Mouse (Mus musculus) urinary bladder, adult 2 months (tissue): Measurements from ENCODE around the gene Tuft1. TPM values are rescaled to one million over a fixed set of nuclear protein-coding genes. Genes with fewer than 3 reads are reported as not detected.
A peak's percentile ranks its signal among the peaks of the same experiment; 100 is the strongest.
"Not testable (repeated sequence)": the region's sequence is repeated elsewhere in the genome, so short reads cannot be mapped to it uniquely, and the experiment has no call there.

ENCODE experiments used
- DNase-seq: peaks from one replicate; pipeline ENCODE4 v3.0.0; 2022; ENCODE audit warnings: low spot score
- polyA plus RNA-seq: library from polyadenylated mRNA; depleted of rRNA; stranded (reverse); fragments of >200 nt; gene quantifications from 2 replicates; pipeline ENCODE4 v1.2.3, GENCODE M21; 2012; rRNA removed

Tuft1 gene
- 17.0 and 18.9 TPM in 2 replicates for polyA plus RNA-seq

DNA sequence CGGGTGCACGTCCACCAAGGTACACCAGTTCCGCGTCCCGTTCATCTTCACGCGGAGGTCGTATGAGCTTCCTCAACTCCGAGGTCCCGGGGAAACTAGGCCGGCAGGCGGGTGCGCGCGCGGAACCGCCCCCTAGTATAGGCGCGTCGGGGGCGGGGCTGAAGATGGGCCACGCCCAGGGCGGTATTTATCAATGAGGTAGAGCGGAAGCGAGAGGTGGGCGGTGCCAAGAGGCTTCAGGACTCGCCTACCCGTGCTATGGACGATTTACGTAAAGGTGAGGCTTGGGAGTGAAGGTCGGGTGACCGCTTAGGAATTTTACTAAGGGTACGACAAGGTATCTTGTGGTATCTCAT is at the start of gene Tuft1:
Tuft1 (minus strand) TSS at position 133 of the 356 bp plus-strand sequence.
- peak; percentile 64 for DNase-seq

DNA sequence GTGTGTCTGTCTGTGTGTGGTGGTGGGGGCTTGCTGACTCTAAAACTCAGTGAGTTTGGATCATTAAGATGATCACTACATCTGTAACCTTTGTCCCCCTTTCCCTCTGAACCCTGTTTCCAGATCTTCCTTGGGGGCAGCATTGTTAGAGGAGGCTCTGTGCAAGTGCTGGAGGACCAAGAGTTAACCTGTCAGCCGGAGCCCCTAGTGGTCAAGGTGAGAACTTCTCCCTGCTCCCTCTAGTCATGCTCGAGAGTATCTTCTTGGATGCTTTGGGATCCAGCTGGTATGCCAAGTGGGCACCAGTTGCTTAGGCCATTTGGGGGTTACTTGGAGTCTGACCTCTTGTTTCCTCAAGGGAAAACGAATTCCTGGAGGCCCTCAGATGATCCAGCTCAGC is 44.7 kb upstream of the Tuft1 start:
- DNase-seq: not testable (repeated sequence)

DNA sequence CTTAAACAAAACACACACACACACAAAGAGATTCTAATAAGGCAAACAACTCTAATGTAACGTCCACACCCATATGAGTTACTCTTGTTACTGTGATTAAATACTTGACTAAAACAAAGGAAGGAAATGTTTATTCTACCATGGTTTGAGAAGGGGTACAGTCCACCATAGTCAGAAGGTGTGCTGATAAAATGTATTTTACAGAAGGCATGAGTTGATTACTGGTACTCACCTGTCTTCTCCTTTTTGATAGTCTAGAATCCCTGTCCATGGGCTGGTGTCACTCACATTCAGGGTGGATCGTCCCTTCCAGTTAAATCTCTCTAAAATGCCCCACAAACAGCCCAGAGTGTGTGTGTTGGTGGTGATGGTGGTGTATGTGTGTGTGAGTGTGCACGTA is 44.2 kb upstream of the Tuft1 start:
- no peak for DNase-seq

DNA sequence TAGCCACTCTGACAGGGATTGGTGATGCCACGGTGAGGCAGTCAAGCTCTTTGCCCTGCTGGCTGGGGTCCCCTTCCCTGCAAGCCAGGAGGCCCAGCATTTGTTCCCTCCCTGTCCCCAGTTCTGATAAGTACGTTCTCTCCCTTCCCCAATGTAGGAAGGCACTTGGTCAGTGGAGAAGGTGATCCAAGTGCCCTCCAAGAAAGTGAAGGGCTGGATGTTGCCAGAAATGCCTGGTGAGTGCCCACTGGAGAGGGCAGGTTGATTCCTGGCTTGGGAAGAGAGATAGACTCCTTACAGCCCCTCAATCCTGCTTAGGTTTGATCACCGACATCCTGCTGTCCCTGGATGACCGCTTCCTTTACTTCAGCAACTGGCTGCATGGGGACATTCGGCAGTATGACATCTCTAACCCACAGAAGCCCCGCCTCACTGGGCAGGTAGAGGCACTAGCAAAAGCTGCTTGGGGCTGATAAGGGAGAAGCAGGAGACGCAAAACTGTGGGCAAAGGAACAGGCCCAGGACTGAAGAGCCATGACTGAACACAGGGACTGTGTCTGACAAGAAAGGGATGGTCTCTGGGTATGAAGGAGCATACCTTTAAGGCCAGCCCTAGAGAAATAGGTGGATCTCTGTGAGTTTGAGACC is 43.6 kb upstream of the Tuft1 start:
- not testable (repeated sequence) for DNase-seq

DNA sequence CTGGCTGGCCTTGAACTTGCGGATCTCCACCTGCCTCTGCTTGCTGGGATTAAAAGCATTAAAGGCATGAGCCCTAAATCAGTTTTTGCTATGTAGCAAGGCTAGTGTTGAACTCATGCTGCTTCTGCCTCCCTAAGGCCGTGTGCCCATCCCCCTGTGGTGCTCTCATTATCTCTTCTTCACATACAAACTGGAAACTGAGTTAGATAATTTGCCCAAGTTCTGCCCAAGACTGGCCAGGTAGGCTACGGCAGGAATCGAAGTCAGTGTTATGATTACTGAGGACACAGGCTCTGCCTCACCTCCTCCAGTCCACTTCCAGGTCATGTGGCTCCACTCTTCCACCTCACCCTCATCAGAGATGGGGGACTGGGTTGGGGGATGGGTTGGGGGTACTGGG is 37.6 kb upstream of the Tuft1 start:
- not testable (repeated sequence) for DNase-seq

DNA sequence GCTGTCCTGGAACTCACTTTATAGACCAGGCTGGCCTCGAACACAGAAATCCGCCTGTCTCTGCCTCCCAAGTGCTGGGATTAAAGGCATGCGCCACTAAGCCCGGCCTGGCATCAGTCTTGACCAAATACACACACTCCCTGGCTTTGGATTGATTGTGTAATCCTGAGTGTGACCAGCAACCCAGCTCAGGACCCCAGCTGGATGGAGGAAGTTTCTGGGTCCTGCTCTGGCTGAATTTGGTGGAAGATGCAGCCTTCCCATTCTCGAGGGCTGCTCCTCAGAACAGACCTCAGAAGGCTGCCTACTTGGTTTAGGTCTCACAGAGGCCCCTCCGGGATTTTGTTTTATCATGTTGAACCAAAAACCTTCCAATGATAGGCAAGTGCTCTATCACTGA is 36.9 kb upstream of the Tuft1 start:
- DNase-seq: not testable (repeated sequence)

DNA sequence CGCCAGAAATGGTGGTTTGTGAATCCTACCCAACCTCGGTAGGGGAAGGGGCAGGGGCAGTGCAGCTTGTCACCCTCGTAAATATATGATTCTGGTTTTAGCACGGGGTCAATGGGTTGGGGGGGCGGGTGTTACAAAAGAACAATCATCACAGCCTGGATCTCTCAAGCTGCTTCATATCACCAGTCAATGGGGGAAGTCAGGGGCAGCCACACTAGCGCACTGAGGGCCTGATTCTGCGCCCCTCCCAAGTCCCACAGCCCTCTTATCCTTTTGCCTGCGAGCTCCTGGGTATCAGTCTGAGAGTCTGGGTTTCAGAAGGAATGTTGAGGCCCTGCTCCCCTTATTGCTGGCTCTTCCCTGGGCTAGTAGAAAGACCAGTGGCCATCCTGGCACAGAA is 35.2 kb upstream of the Tuft1 start:
- DNase-seq: not testable (repeated sequence)

DNA sequence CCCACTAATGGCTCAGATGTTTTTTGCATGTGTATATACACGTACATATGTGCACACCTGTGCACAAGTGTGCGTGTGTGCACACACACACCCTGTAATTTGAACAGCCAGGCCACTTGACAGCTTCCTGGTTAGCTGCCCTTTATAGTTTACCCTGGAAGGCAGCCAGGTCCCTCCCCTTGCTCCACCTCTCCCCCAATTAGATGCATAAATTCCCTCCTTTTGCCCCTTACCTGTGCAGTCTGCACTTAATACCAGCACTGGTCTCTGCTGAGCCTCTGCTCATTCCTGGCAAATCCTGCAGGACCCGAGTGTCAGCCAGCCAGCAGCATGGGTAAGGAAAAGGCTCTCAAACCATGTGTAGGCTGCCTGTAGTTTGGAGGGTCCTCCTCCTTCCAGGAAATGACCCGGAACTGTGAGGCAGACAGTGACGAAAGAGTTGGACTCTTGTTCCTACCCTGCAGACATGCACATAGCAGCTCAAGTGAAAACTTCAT is 34.7 kb upstream of the Tuft1 start, which contains the start of gene Selenbp2:
Selenbp2 (plus strand) TSS at position 228 of the 497 bp plus-strand sequence.
- DNase-seq: no peak

DNA sequence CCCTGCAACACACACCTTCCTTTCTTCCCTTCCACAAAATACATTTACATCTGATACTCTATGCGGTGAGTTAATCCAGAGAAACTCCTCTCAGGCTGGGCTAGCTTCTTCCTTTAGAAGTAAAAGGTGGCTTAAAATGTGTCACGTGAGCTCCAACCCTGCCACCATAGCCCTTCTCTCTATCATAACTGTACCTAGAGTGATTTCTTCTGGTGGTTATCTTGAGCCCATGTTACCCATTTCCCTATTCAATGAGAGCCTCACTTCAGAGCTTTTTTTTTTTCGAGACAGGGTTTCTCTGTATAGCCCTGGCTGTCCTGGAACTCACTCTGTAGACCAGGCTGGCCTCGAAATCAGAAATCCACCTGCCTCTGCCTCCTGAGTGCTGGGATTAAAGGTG is 33.0 kb upstream of the Tuft1 start:
- DNase-seq: not testable (repeated sequence)

DNA sequence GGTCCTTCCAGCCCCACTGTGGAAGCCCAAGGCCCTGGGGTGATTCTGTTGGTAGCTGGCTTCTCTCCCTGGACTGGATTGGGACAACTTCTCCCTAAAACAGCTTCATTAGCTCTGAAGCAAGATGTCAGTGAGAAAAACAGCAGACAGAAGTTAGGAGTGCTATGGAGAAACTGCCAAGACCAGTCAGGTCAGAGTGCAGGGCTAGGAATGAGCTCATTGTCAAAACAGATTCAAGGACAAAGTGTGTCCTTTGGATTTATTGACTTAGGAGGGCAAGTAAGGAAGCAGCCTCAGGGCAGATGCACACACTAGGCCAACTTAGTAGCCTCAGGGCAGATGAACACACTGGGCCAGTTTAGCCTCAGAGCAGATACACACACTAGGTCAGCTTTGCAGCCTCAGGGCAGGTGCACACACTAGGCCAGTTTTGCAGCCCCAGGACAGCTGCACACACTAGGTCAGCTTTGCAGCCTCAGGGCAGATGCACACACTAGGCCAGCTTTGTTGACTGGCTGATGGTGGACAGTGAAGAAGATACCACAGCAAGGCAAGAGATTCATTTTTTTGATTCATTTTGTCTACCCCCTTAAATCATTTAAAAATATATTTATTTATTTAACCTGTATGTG is 32.1 kb upstream of the Tuft1 start:
- DNase-seq: no peak

DNA sequence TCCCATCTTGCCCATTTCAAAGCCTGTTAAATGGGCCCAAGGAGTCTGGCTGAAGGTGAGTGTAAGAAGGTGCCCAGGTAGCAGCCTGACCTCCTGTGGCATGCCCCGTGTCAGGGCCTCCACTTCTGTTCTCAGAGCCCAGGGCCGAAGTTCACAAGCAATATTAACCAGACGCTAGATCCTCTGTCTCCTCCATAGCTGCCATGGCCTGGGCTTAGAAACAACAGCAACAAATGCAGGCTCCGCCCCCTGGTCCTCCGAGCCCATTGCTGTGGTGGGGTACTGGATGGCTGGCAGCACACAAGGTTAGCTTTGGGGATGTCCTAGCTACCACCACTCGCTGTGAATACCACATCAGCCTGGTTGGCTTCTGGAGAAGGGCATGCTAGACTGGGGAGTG is 31.5 kb upstream of the Tuft1 start:
- not testable (repeated sequence) for DNase-seq

DNA sequence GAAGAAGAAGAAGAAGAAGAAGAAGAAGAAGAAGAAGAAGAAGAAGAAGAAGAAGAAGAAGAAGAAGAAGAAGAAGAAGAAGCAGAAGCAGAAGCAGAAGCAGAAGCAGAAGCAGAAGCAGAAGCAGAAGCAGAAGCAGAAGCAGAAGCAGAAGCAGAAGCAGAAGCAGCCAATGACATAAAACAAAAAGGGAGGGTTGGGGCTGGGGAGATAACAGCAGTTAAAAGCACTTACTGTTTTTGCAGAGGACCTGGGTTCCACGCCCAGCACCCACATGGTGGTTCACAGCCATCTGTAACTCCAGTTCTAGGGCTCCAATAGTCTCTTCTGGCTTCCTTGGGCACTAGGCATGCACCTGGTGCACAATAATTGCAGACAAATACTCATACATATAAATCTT is 30.5 kb upstream of the Tuft1 start:
- not testable (repeated sequence) for DNase-seq

DNA sequence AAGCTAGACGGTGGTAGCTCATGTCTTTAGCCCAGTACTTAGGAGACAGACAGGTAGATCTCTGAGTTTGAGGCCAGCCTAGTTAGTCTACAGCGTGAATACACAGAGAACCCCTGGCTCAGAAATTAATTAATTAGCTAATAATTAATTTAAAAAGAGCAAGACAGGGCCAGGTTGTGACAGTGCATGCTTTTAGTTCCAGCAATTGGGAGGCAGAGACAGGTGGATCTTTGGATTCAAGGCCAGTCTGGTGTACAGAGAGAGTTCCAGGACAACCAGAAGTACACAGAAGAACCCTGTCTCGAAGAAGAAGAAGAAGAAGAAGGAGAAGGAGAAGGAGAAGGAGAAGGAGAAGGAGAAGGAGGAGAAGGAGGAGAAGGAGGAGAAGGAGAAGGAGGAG is 30.0 kb upstream of the Tuft1 start:
- not testable (repeated sequence) for DNase-seq

DNA sequence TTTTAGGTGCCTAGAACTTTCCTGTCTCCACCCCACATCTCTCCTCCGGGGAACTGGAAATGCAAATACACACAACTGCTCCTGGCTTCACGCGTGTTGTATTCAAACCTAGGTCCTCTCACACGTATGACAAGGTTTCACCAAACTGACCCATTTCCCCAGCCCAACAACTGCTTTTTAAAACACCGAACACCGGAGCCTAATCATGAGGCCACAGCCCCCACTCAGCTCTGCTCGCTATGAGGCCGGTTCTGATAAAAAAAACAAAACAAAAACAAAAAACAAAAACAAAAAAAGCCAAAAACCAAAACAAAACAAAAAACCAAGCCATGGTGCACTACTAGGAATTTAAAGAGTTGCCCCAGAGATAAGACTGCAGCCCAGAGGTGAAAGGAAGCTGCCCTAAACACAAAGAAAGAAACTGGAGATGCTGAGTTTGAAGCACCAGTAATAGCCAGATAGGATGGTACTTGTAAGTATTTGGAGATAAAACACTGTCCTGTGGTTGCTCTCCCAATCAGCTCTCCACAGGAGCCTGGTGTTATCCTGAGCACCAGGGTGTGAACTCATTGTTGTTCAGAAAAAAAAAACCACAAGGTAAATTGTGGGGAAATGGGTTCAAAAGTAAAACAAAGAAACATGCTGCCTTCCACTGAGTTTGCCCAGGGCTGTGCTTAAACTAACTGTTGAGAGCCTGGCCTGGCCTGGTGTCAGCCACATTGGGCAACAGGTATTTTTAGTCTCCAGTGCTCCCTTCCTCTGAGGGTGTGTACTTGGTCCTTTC is 27.5 kb upstream of the Tuft1 start:
- DNase-seq: not testable (repeated sequence)

DNA sequence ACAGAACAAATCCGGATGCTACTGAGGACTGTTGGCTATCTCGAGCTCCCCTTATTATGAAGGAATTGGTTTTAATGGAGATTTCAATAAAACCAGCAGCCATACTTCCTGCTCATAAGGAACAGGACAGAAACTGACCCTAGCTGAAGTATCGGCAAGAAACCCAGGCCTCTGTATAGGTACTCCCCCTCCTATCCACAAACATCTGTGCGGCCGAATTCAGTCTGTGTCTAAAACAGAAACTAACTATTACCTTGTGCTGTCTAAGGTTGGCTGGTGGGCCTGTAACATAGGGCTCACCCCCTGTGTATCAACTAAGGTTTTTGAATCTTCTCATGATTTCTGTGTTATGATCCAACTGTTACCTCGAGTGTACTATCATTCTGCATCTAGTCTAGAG is 25.0 kb upstream of the Tuft1 start:
- DNase-seq: no peak

DNA sequence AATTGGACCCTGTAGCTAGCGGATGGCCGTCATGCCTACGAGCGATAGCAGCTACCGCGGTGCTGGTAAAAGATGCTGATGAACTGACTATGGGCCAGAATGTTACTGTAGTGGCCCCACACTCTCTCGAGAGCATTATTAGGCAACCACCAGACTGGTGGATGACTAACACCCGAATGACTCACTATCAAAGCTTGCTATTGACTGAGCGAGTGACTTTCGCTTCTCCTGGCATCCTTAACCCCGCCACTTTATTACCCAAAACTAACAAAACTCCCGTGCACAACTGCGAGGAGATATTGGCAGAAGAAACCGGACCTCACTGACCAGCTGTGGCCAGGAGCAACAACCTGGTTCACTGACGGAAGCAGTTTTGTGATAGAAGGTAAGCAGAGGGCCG is 22.1 kb upstream of the Tuft1 start:
- no peak for DNase-seq

DNA sequence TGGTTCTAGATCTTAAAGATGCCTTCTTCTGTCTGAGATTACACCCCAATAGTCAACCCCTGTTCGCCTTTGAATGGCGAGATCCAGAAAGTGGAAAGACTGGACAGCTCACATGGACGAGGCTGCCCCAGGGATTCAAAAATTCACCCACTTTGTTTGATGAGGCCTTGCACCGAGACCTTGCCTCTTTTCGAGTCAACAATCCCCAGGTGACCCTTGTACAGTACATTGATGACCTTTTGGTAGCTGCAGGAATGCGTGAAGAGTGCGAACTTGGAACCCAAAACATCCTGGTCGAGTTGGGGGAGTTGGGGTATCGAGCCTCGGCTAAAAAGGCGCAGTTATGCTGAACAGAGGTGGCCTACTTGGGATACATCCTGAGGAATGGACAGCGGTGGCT is 21.4 kb upstream of the Tuft1 start:
- not testable (repeated sequence) for DNase-seq

DNA sequence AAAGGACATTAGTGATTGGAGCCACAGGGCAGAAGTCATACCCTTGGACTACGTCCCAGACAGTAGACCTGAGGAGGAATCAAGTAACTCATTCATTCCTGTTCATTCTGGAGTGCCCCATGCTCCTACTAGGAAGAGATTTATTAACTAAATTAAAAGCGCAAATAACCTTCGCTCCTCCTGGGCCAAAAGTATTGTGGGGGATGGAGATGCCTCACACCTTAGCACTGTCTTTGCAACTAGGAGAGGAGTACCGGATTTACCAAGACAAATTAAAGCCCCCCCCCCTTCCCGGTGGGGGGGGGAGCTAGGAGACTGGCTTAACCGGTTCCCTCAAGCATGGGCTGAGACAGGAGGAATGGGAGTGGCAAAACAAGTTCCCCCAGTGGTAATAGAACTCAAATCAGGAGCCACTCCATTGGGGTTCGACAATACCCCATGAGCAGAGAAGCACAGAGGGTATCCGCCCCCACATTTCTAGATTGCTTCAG is 20.7 kb upstream of the Tuft1 start:
- DNase-seq: no peak

DNA sequence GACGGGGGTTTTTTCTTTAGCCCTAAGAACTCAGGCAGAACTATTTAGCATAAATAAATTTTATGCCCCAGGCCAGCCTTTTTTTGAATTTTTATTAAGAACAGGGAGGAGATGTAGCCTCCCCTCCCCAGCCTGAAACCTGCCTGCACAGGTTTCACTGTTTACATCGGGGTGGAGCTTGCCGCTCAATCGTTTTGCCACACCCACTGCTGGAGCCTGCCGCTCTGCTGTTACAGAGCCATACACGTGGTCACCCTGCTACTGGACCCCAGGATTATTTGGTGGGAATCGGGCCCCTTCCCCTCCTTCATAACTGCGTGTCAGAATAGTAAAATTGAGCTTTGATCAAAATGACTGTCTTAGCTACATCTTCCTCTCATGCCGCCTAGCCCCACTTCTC is 16.4 kb upstream of the Tuft1 start:
- not testable (repeated sequence) for DNase-seq

DNA sequence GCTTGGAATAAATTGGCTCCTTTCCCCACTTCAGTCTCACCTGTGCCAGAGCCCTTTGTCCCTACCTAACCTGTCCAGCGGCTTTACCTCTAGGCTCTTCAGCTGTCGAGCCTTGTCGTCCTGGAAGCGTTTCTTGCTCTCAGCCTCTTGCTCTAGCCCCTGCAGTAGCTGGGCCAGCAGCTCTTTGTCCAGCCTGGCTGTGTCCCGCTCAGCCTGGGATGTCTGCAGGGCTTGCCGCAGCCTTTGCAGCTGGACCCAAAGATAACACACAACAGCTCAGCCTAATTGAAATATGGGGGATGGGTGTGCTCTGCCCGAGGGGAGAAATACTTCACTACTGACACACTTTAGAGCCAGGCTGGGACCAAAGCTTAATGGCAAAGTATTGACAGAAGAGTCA is 7.2 kb upstream of the Tuft1 start:
- not testable (repeated sequence) for DNase-seq

DNA sequence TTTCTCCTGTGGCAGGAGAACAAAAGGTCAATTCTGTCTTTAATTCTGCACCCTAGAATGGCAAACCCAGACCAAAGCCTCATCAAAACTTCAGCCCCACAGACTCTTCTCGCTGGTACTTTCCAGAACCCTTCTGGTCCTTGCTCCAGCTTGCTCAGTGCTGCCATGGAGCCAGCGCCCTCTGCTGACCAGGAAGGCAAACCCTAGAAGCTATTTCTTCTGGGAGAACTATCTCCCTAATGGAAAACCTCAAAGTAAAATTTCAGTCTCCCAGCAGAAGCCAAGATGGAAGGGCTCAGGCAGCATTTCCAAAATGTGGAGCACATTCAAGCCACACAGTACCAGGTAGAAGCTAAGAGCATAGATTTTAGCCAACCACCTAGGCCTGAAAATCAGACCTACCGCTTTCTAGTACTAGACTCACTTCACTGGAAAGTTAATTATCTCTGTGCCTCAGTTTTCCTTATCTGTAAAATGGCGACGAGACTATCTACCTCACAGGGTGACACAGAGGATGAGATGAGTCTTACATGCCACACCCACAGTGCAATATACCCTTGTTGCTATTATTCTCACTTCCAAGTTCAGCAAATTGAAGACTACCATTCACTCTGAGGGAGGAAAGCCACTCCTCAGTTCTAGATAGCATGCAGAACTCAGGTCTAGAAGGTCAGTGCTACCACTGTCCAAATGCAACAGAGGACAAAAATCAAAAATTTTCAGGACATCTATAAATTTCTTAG is 6.6 kb upstream of the Tuft1 start:
- DNase-seq: not testable (repeated sequence)

DNA sequence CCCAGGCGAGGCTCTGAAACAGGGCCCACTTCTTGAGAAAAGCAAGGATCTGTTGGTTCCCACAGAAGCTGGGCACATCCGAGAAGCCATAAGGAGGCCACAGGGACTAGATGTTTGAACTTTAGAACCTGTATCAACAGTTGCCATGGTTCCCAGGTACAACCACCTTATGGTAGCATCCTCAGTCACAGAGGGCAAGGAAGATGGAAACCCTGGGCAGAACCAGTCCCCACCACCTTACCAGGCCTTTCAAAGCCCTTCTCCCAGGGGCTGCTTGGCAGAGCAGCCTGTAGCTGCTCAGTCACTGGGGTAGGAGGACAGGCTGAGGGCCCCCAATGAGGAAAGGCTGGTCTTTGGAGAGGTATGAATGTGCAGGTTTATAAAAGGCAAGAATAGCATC is 2.2 kb upstream of the Tuft1 start:
- DNase-seq: not testable (repeated sequence)
